28 mouse cellular contexts compared by ENCODE assay signal in the genomic region with DNA sequence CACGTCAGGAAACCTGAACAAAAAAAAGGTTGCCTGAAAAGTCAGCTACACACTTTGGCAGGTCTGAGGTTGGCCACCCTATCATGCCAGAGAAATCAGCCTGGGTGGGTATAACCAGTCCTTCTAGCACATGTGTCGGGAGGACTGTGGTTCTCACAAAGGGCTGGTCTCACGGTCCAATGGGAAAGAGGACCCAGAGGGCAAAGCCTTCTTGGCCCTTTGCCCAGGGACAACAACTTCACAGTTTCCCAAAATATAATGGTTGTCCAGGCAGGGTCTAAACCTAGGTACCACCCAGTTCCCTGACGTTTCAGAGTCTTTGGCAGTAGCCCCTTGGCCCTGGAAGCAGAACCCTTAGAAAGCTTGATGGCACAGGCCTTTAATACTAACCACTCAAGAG. TPM values are rescaled to one million over a fixed set of nuclear protein-coding genes. Genes with fewer than 3 reads are reported as not detected.
A peak's percentile ranks its signal among the peaks of the same experiment; 100 is the strongest.
DNase-seq lines count a peak whose midpoint lies in the region; ATAC-seq and TF ChIP-seq lines count a peak whose summit lies in the region.
"Had no signal": no experiment of that assay in that cellular context is flagged by ENCODE, and none has a peak within 500 bp of the region (broad histone marks: within the 10 kb centered on the region; RNA-seq: fewer than 3 reads in every experiment).

No protein-coding gene starts in this region.

- WGBS in stomach, embryonic 15.5 days, result 68% methylated on average over 4 of the region's 4 CpGs
- WGBS in forebrain, embryonic 11.5 days, result 94% methylated on average over 4 of the region's 4 CpGs

- intact Hi-C loops in heart, postnatal 14 days (cut with DNase I), result no loop called here

- no peak for TF ChIP-seq POLR2A in embryonic fibroblast, embryonic 13.5 days (IDR thresholded peaks at IDR 0.05; ENCODE audit: low read depth, low read length)

- no peak overlapping the region for H3K4me2 ChIP-seq in stomach, embryonic 15.5 days
- H3K4me2 ChIP-seq in forebrain, embryonic 11.5 days (ENCODE audit: low read depth, low read length, severe bottlenecking), result no peak overlapping the region
- H3K4me2 ChIP-seq: hindbrain, embryonic 15.5 days; liver, embryonic 13.5 days; midbrain, embryonic 13.5 days; neural tube, embryonic 13.5 days had no signal

- H3K9me3 ChIP-seq in stomach, embryonic 15.5 days, result no peaks in the 10 kb centered on the region
- no peaks in the 10 kb centered on the region for H3K9me3 ChIP-seq in forebrain, embryonic 11.5 days (ENCODE audit: control insufficient read depth, low read length)
- H3K9me3 ChIP-seq: heart, embryonic 10.5 days; hindbrain, embryonic 10.5 days; hindbrain, embryonic 15.5 days; liver, embryonic 13.5 days; megakaryocyte, embryonic 14.5 days; midbrain, embryonic 13.5 days; neural tube, embryonic 13.5 days had no signal

- H3K9ac ChIP-seq in stomach, embryonic 15.5 days, result no peak overlapping the region
- no peak overlapping the region for H3K9ac ChIP-seq in forebrain, embryonic 11.5 days (ENCODE audit: low read length)
- H3K9ac ChIP-seq: hindbrain, embryonic 15.5 days; liver, embryonic 13.5 days; midbrain, embryonic 13.5 days; neural tube, embryonic 13.5 days had no signal

- H3K36me3 ChIP-seq in stomach, embryonic 15.5 days, result 0 out of 2 replicates have a peak, but pooled peaks cover 5% of the 10 kb centered on the region
- no peaks in the 10 kb centered on the region for H3K36me3 ChIP-seq in forebrain, embryonic 11.5 days (ENCODE audit: control insufficient read depth, insufficient read depth, low read length)
- H3K36me3 ChIP-seq: heart, embryonic 10.5 days; hindbrain, embryonic 10.5 days; hindbrain, embryonic 15.5 days; midbrain, embryonic 13.5 days; neural tube, embryonic 13.5 days had no signal

- H3K27me3 ChIP-seq in stomach, embryonic 15.5 days (replicated peaks), result no peaks in the 10 kb centered on the region
- H3K27me3 ChIP-seq in forebrain, embryonic 11.5 days (ENCODE audit: control insufficient read depth, insufficient read depth, low read length), result no peaks in the 10 kb centered on the region
- H3K27me3 ChIP-seq: hindbrain, embryonic 15.5 days; liver, embryonic 13.5 days; megakaryocyte, embryonic 14.5 days; midbrain, embryonic 13.5 days; neural tube, embryonic 13.5 days had no signal

- H3K27ac ChIP-seq in embryonic fibroblast, embryonic 13.5 days (ENCODE audit: insufficient read depth, low read length), result peak overlapping the region; percentile 63
- H3K27ac ChIP-seq in stomach, embryonic 15.5 days, result peak overlapping the region; percentile 79
- H3K27ac ChIP-seq in forebrain, embryonic 11.5 days (ENCODE audit: low read depth, low read length), result no peak overlapping the region
- H3K27ac ChIP-seq: liver, embryonic 13.5 days; midbrain, embryonic 13.5 days had no signal

- ATAC-seq in stomach, embryonic 15.5 days (ENCODE audit: insufficient read depth, low FRiP score, low read depth), result no peak
- ATAC-seq in forebrain, embryonic 11.5 days (replicated peaks; ENCODE audit: low FRiP score), result no peak
- ATAC-seq: forebrain, embryonic 16.5 days; lung, postnatal 0 days; midbrain, embryonic 13.5 days had no signal

- peak; percentile 86 for DNase-seq in heart, adult 11 months
- DNase-seq in heart, postnatal 14 days, result no peak
- DNase-seq in kidney, postnatal 25 days, result peak; percentile 37 to 62
- no peak for DNase-seq in kidney, adult 11 months
- DNase-seq in ovary, postnatal 36 days (ENCODE audit: low spot score), result no peak
- DNase-seq in forebrain, embryonic 11.5 days (ENCODE audit: low spot score), result no peak
- DNase-seq: cerebellum, adult 11 months; cerebellum, adult 9-11 months; gastrocnemius, postnatal 10 days; kidney, adult 8-10 months; kidney, postnatal 10 days; liver, embryonic 13.5 days; lung, adult 18-20 months; lung, postnatal 4 days; retina, postnatal 1 day; right cerebral cortex, postnatal 14 days; spleen, adult 18-20 months; thymus, postnatal 4 days had no signal

- TF ChIP-seq CTCF in embryonic fibroblast, embryonic 13.5 days (IDR thresholded peaks at IDR 0.05; ENCODE audit: borderline replicate concordance, insufficient read depth, low read length), result no peak

- H3K4me3 ChIP-seq in embryonic fibroblast, embryonic 13.5 days (ENCODE audit: insufficient read depth, low read length), result no peak overlapping the region
- no peak overlapping the region for H3K4me3 ChIP-seq in stomach, embryonic 15.5 days (replicated peaks)
- no peak overlapping the region for H3K4me3 ChIP-seq in forebrain, embryonic 11.5 days (ENCODE audit: low read depth, low read length)
- H3K4me3 ChIP-seq: heart, embryonic 10.5 days; hindbrain, embryonic 10.5 days; hindbrain, embryonic 15.5 days; liver, embryonic 13.5 days; midbrain, embryonic 13.5 days; neural tube, embryonic 13.5 days had no signal

- H3K4me1 ChIP-seq in embryonic fibroblast, embryonic 13.5 days (ENCODE audit: control insufficient read depth, insufficient read depth, low read length), result peaks cover 9% of the 10 kb centered on the region
- peaks cover 20% of the 10 kb centered on the region for H3K4me1 ChIP-seq in stomach, embryonic 15.5 days
- no peaks in the 10 kb centered on the region for H3K4me1 ChIP-seq in forebrain, embryonic 11.5 days (replicated peaks; ENCODE audit: control insufficient read depth, insufficient read depth, low read length)

RNA-seq across cellular contexts. Expression of a gene that starts 25.4 kb away (rescaled TPM):
- 10 to 100 TPM; 63.4 to 69.8 TPM for total RNA-seq in heart, postnatal 14 days (2021)
- polyA plus RNA-seq in embryonic fibroblast, embryonic 13.5 days (2011; ENCODE audit: insufficient read length, low read depth, missing spikeins), result 170 and 246 TPM in 2 replicates
- 285 and 317 TPM in 2 replicates for polyA plus RNA-seq in stomach, embryonic 15.5 days (2015; fragmentation: Nextera tagmentation; extraction: Ambion mirVana)
- polyA plus RNA-seq in forebrain, embryonic 11.5 days (2014; fragmentation: Nextera tagmentation; extraction: Ambion mirVana), result 40.5 and 47.4 TPM in 2 replicates

Comparison
In these comparisons a context has a peak if more than half of its experiments do, and no peak if none do; other contexts are left out.
1. DNase-seq: peak in heart, adult 11 months (single experiment) and kidney, postnatal 25 days (2 of 2); none in heart, postnatal 14 days (0 of 2), kidney, adult 11 months (single experiment), ovary, postnatal 36 days (single experiment) and forebrain, embryonic 11.5 days (single experiment).